8 mouse cellular contexts compared by ENCODE assay signal in the genomic region with DNA sequence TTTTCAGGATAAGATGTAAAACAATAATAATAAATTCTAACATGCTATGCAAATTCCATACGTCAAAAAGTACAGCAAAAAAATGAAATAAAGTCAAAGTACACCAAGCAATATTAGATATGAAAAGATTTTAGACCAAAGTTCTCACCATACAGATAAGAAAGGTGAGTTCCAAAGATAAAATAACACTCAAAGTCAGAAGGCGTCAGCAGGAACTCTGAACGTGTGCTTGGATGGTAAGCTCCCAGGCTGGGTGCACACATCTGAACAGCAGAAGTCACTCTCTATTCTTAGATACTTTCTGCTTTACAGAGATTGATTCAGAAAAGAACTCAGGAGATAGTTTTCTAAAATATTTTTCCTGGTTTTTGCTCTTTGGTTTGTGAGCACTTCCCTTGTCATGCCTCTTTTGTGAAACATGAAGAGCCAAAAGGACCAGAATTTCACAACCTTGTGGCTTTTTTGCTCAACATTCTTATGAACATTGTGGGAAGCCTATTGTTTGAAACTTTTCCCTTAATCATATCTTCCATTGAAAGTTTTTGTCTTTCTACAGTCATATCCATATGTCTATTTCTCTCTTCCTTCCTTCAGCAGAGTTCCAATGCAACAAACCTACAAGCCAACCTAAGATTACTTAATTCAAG.
"Had no signal": no experiment of that assay in that cellular context is flagged by ENCODE, and none has a peak within 500 bp of the region (broad histone marks: within the 10 kb centered on the region; RNA-seq: fewer than 3 reads in every experiment).

No protein-coding gene starts in this region.

- H3K4me2 ChIP-seq: limb, embryonic 15.5 days; neural tube, embryonic 13.5 days; stomach, embryonic 15.5 days had no signal

- H3K4me3 ChIP-seq: limb, embryonic 15.5 days; midbrain, embryonic 10.5 days; neural tube, embryonic 13.5 days; stomach, embryonic 15.5 days had no signal

- H3K27me3 ChIP-seq: limb, embryonic 15.5 days; neural tube, embryonic 13.5 days; stomach, embryonic 15.5 days had no signal

- H3K36me3 ChIP-seq: limb, embryonic 15.5 days; midbrain, embryonic 10.5 days; neural tube, embryonic 13.5 days; stomach, embryonic 15.5 days had no signal

- H3K9ac ChIP-seq: limb, embryonic 15.5 days; liver, embryonic 14.5 days; neural tube, embryonic 13.5 days; stomach, embryonic 15.5 days had no signal

- H3K27ac ChIP-seq: limb, embryonic 15.5 days; liver, embryonic 14.5 days; midbrain, embryonic 10.5 days; neural tube, embryonic 13.5 days; stomach, embryonic 15.5 days had no signal

- H3K9me3 ChIP-seq: limb, embryonic 15.5 days; midbrain, embryonic 10.5 days; neural tube, embryonic 13.5 days; stomach, embryonic 15.5 days had no signal

- DNase-seq: kidney, adult 18-20 months; lung, adult 18-20 months; thymus, postnatal 36 days had no signal

- H3K4me1 ChIP-seq: limb, embryonic 15.5 days; midbrain, embryonic 10.5 days; neural tube, embryonic 13.5 days; stomach, embryonic 15.5 days had no signal
